Mouse (Mus musculus): ENCODE data around the gene Ifna1.

DNA sequence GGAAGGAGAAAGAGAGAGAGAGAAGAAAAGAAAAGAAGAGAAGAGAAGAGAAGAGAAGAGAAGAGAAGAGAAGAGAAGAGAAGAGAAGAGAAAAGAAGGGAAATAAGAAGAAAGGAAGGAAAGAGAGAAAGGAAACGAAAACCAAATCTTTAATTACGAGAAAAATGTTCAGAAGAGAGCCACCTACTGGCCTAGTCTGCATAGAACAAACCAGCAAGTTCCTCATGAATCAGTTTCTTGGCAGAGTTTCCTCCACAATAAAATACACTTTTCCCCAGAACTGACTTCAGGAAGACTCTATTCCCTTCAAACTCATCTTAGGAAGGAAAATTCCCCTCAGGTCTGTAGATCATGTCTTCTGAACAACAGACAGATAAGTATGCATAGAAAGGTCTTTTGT lies 4.6 kb upstream of the Ifna1 start:
- TF ChIP-seq MAFK (IDR thresholded peaks at IDR 0.05; ENCODE audit: insufficient replicate concordance, low read length) (no peak), EP300 (IDR thresholded peaks at IDR 0.05; ENCODE audit: low read length) (no peak), CTCF (conservative IDR thresholded peaks at IDR 0.05 in 1 of 2, IDR thresholded peaks at IDR 0.05 in 1 of 2; ENCODE audit: low read depth in 2 of 2, low read length in 2 of 2) (peak; percentile 15 to 61; a peak in 3 of 4 replicates), POLR2A (IDR thresholded peaks at IDR 0.05; ENCODE audit: low read depth, low read length) (no peak), POLR2AphosphoS2 (IDR thresholded peaks at IDR 0.05; ENCODE audit: low read depth, low read length) (no peak), TBP (conservative IDR thresholded peaks at IDR 0.05; ENCODE audit: low read depth, low read length) (no peak), E2F4 (IDR thresholded peaks at IDR 0.05; ENCODE audit: insufficient replicate concordance, low read depth, low read length) (0 out of 2 replicates have a peak, but pooled peaks have one; percentile 41), USF2 (conservative IDR thresholded peaks at IDR 0.05; ENCODE audit: low read depth, low read length) (no peak), ZNF384 (IDR thresholded peaks at IDR 0.05; ENCODE audit: low read depth, low read length) (no peak), ZC3H11A (IDR thresholded peaks at IDR 0.05; ENCODE audit: low read depth, low read length) (no peak), MEF2A (IDR thresholded peaks at IDR 0.05; ENCODE audit: borderline replicate concordance, low read depth, low read length) (no peak), SMC3 (IDR thresholded peaks at IDR 0.05; ENCODE audit: low read depth, low read length) (peak; percentile 12; the same call in 1 of the 2 replicates)

All from CH12.LX (cell line).